Mouse (Mus musculus) heart, postnatal 14 days (tissue): ENCODE measurements around the gene Helb. TPM values are rescaled to one million over a fixed set of nuclear protein-coding genes. Genes with fewer than 3 reads are reported as not detected.
"Not testable (repeated sequence)": the region's sequence is repeated elsewhere in the genome, so short reads cannot be mapped to it uniquely, and the experiment has no call there.

Source experiments
- DNase-seq, 2 experiments: peaks; one replicate each; pipeline ENCODE4 v3.0.0; 2021 to 2022
- intact Hi-C: fragments of 180-260 bp; cut with DNase I; formaldehyde crosslinking; loops from one replicate; pipeline ENCODE4 v1.15.1; 2025
- long read RNA-seq, 2 experiments: library from polyadenylated mRNA; stranded (forward); transcript quantifications; one replicate each; pipeline ENCODE4 v2.0.0; 2021
- total RNA-seq, 2 experiments: library from RNA; stranded (reverse); gene quantifications; 2 replicates each; pipeline ENCODE4 v1.2.3; 2021

Helb gene
- total RNA-seq: 10 to 100 TPM; 13.0 to 13.2 TPM
- long read RNA-seq, experiment 1, partial matches to known transcripts: 0 of 1 reads
- long read RNA-seq, experiment 1, other reads (novel, unspliced or antisense): 1 of 1 reads
- long read RNA-seq, experiment 2, full-length matches to known transcripts: 2 of 3 reads
- long read RNA-seq, experiment 2, partial matches to known transcripts: 0 of 3 reads
- long read RNA-seq, experiment 2, other reads (novel, unspliced or antisense): 1 of 3 reads

GRCm38 (mm10) chr10:120112507-120113396, at the start of gene Helb:
TSS of gene Helb (minus strand) at chr10:120112987.
- peak; percentile 98 to 99 for DNase-seq
- intact Hi-C loops: no loop called here

- no peak for DNase-seq
- intact Hi-C loops: no loop called here
These were observed 47.7 kb upstream of the Helb start for GRCm38 (mm10) chr10:120160533-120160932.

GRCm38 (mm10) chr10:120153911-120154310, 41.1 kb upstream of the Helb start:
- intact Hi-C loops: no loop called here

GRCm38 (mm10) chr10:120151672-120152071, 38.9 kb upstream of the Helb start:
- DNase-seq: no peak
- intact Hi-C loops: no loop called here

More at GRCm38 (mm10) chr10:120153911-120154310, 41.1 kb upstream of the Helb start:
- no peak for DNase-seq

- intact Hi-C loops: no loop called here
- no peak for DNase-seq
These were observed 28.2 kb upstream of the Helb start for GRCm38 (mm10) chr10:120140916-120141516.

GRCm38 (mm10) chr10:120140193-120140592, 27.4 kb upstream of the Helb start:
- intact Hi-C loops: no loop called here
- DNase-seq: no peak

GRCm38 (mm10) chr10:120136020-120136562, 23.3 kb upstream of the Helb start:
- DNase-seq: no peak
- intact Hi-C loops: no loop called here

GRCm38 (mm10) chr10:120133697-120134096, 20.9 kb upstream of the Helb start:
- intact Hi-C loops: no loop called here
- DNase-seq: no peak

GRCm38 (mm10) chr10:120130621-120131020, 17.8 kb upstream of the Helb start:
- peak; percentile 14 to 48 for DNase-seq
- intact Hi-C loops: no loop called here

- intact Hi-C loops: loop anchor here (2.0 to 5.0 kb wide), 2 partner anchors 324 to 481 kb away; no protein-coding TSS in a partner anchor
These were observed 16.0 kb upstream of the Helb start for GRCm38 (mm10) chr10:120128601-120129277.

GRCm38 (mm10) chr10:120125465-120125857, 12.7 kb upstream of the Helb start:
- intact Hi-C loops: loop anchor here (1.0 to 5.0 kb wide), 3 partner anchors 61 to 478 kb away; no protein-coding TSS in a partner anchor
- no peak for DNase-seq

More at GRCm38 (mm10) chr10:120128601-120129277, 16.0 kb upstream of the Helb start:
- no peak for DNase-seq

- DNase-seq: peak; percentile 83 to 90
- intact Hi-C loops: loop anchor here (1.0 to 5.0 kb wide), 3 partner anchors 61 to 478 kb away; no protein-coding TSS in a partner anchor
These were observed 12.1 kb upstream of the Helb start for GRCm38 (mm10) chr10:120124801-120125464.

- intact Hi-C loops: no loop called here
These were observed 10.9 kb upstream of the Helb start for GRCm38 (mm10) chr10:120123721-120124120.

GRCm38 (mm10) chr10:120115249-120115648, 2.5 kb upstream of the Helb start:
- no peak for DNase-seq
- intact Hi-C loops: no loop called here

More at GRCm38 (mm10) chr10:120123721-120124120, 10.9 kb upstream of the Helb start:
- no peak for DNase-seq

- no peak for DNase-seq
- intact Hi-C loops: no loop called here
These were observed 1.7 kb upstream of the Helb start for GRCm38 (mm10) chr10:120114493-120114892.

GRCm38 (mm10) chr10:120113980-120114379, 1.2 kb upstream of the Helb start:
- DNase-seq: no peak
- intact Hi-C loops: no loop called here

GRCm38 (mm10) chr10:120113482-120113881, 695 bp upstream of the Helb start:
- DNase-seq, intact Hi-C loops: not testable (repeated sequence)

- intact Hi-C loops: no loop called here
- DNase-seq: no peak
These were observed 982 bp downstream of the Helb start for GRCm38 (mm10) chr10:120111691-120112319.

GRCm38 (mm10) chr10:120100806-120101205, 12.0 kb downstream of the Helb start:
- no peak for DNase-seq

More at GRCm38 (mm10) chr10:120100806-120101205, 12.0 kb downstream of the Helb start:
- intact Hi-C loops: no loop called here
